Mouse (Mus musculus): ENCODE data around the gene Pemt. TPM values are rescaled to one million over a fixed set of nuclear protein-coding genes. Genes with fewer than 3 reads are reported as not detected.

The Pemt gene
- polyA plus RNA-seq, 1 experiment from 2014 or later: 16.3 TPM

- Histone ChIP-seq H3K9me3 (ENCODE audit: control insufficient read depth, low read length) (no peaks in the 10 kb centered on the region), H3K4me3 (ENCODE audit: control insufficient read depth in 1 of 2, insufficient read depth in 1 of 2, low read depth in 1 of 2, low read length in 2 of 2) (no peak overlapping the region), H3K27ac (replicated peaks in 1 of 2; ENCODE audit: control insufficient read depth in 1 of 2, insufficient read depth in 1 of 2, low read depth in 2 of 2, low read length in 2 of 2) (no peak overlapping the region), H3K9ac (ENCODE audit: low read length) (no peak overlapping the region), H3K4me2 (ENCODE audit: low read length) (no peak overlapping the region), H3K4me1 (ENCODE audit: control insufficient read depth in 2 of 2, insufficient read depth in 2 of 2, low read length in 2 of 2) (peaks cover 3 to 9% of the 10 kb centered on the region in 2 experiments; a peak in 2 of 4 replicates), H3K36me3 (ENCODE audit: control insufficient read depth, insufficient read depth, low read length) (no peaks in the 10 kb centered on the region), H3K27me3 (ENCODE audit: control insufficient read depth, insufficient read depth, low read length) (no peaks in the 10 kb centered on the region)
- WGBS: 9% methylated on average over 3 of the region's 3 CpGs
- ATAC-seq (ENCODE audit: insufficient number of reproducible peaks, insufficient read depth, low FRiP score, low read depth): no peak
Measured at GRCm38 (mm10) chr11:59941391-59941790, 104.9 kb downstream of the Pemt start.

- Histone ChIP-seq H3K27me3 (ENCODE audit: control insufficient read depth, insufficient read depth, low read length) (no peaks in the 10 kb centered on the region), H3K36me3 (ENCODE audit: control insufficient read depth, insufficient read depth, low read length) (no peaks in the 10 kb centered on the region), H3K4me3 (ENCODE audit: control insufficient read depth in 1 of 2, insufficient read depth in 1 of 2, low read depth in 1 of 2, low read length in 2 of 2) (no peak overlapping the region), H3K4me1 (ENCODE audit: control insufficient read depth in 2 of 2, insufficient read depth in 2 of 2, low read length in 2 of 2) (peaks cover 3 to 9% of the 10 kb centered on the region in 2 experiments; a peak in 2 of 4 replicates), H3K9me3 (ENCODE audit: control insufficient read depth, low read length) (no peaks in the 10 kb centered on the region), H3K4me2 (ENCODE audit: low read length) (no peak overlapping the region), H3K27ac (replicated peaks in 1 of 2; ENCODE audit: control insufficient read depth in 1 of 2, insufficient read depth in 1 of 2, low read depth in 2 of 2, low read length in 2 of 2) (no peak overlapping the region), H3K9ac (ENCODE audit: low read length) (no peak overlapping the region)
- no peak for ATAC-seq (ENCODE audit: insufficient number of reproducible peaks, insufficient read depth, low FRiP score, low read depth)
- WGBS: 29% methylated on average over 3 of the region's 3 CpGs
Measured at GRCm38 (mm10) chr11:59940645-59941044, 105.6 kb downstream of the Pemt start.

DNA sequence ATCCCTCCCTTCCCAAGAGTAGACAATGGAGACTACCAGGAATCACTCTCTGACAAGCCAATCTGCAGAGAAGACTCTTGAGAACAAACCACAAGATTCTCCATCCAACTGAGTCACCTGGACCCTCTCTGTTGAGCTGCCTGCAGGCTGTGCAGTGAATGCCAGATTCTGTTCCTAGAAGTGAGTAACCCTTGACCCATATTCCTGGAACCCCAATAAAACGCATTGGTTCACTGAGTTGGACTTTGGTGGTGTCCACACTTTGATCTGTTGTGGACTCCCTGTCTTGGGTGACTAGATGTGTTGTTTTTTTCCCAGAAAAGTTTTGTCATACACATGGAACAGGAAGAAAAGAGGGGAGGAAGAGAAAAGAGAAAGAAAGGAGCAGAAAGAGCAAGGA, 106.5 kb downstream of the Pemt start:
- Histone ChIP-seq H3K36me3 (ENCODE audit: control insufficient read depth, insufficient read depth, low read length) (no peaks in the 10 kb centered on the region), H3K9ac (ENCODE audit: low read length) (no peak overlapping the region), H3K4me2 (ENCODE audit: low read length) (no peak overlapping the region), H3K4me1 (ENCODE audit: control insufficient read depth in 2 of 2, insufficient read depth in 2 of 2, low read length in 2 of 2) (peaks cover 3 to 9% of the 10 kb centered on the region in 2 experiments; a peak in 2 of 4 replicates), H3K9me3 (ENCODE audit: control insufficient read depth, low read length) (no peaks in the 10 kb centered on the region), H3K27ac (replicated peaks in 1 of 2; ENCODE audit: control insufficient read depth in 1 of 2, insufficient read depth in 1 of 2, low read depth in 2 of 2, low read length in 2 of 2) (no peak overlapping the region), H3K27me3 (ENCODE audit: control insufficient read depth, insufficient read depth, low read length) (no peaks in the 10 kb centered on the region), H3K4me3 (ENCODE audit: control insufficient read depth in 1 of 2, insufficient read depth in 1 of 2, low read depth in 1 of 2, low read length in 2 of 2) (no peak overlapping the region)
- ATAC-seq (ENCODE audit: insufficient number of reproducible peaks, insufficient read depth, low FRiP score, low read depth): no peak
- 78% methylated on average over 1 of the region's 1 CpGs for WGBS

GRCm38 (mm10) chr11:59937615-59938014, 108.7 kb downstream of the Pemt start:
- no peak overlapping the region for H3K4me3 ChIP-seq (ENCODE audit: control insufficient read depth in 1 of 2, insufficient read depth in 1 of 2, low read depth in 1 of 2, low read length in 2 of 2)
- 42% methylated on average over 2 of the region's 2 CpGs for WGBS
- no peaks in the 10 kb centered on the region for H3K27me3 ChIP-seq (ENCODE audit: control insufficient read depth, insufficient read depth, low read length)
- no peak overlapping the region for H3K9ac ChIP-seq (ENCODE audit: low read length)
- H3K4me1 ChIP-seq (ENCODE audit: control insufficient read depth in 2 of 2, insufficient read depth in 2 of 2, low read length in 2 of 2): peaks cover 12 to 15% of the 10 kb centered on the region in 2 experiments; a peak in 3 of 4 replicates
- no peak overlapping the region for H3K4me2 ChIP-seq (ENCODE audit: low read length)
- no peak overlapping the region for H3K27ac ChIP-seq (replicated peaks in 1 of 2; ENCODE audit: control insufficient read depth in 1 of 2, insufficient read depth in 1 of 2, low read depth in 2 of 2, low read length in 2 of 2)
- H3K36me3 ChIP-seq (ENCODE audit: control insufficient read depth, insufficient read depth, low read length): no peaks in the 10 kb centered on the region
- ATAC-seq (ENCODE audit: insufficient number of reproducible peaks, insufficient read depth, low FRiP score, low read depth): no peak
- H3K9me3 ChIP-seq (ENCODE audit: control insufficient read depth, low read length): no peaks in the 10 kb centered on the region

DNA sequence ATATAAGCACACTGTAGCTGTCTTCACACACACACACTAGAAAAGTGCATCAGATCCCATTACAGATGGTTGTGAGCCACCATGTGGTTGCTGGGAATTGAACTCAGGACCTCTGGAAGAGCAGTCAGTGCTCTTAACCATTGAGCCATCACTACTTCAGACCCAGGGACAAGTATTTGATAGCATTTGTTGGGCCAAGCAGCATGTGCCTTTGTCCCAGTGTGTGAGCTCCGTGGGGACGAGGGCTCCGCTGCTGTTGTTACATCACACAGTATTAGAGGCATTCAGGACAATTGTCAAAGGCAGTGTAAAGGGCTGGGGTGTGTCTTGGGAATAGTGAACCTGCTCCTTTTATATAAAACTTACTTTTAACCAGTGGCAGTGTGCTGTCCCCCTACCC, 109.3 kb downstream of the Pemt start:
- Histone ChIP-seq H3K9me3 (ENCODE audit: control insufficient read depth, low read length) (no peaks in the 10 kb centered on the region), H3K4me2 (ENCODE audit: low read length) (no peak overlapping the region), H3K4me3 (ENCODE audit: control insufficient read depth in 1 of 2, insufficient read depth in 1 of 2, low read depth in 1 of 2, low read length in 2 of 2) (no peak overlapping the region), H3K27ac (replicated peaks in 1 of 2; ENCODE audit: control insufficient read depth in 1 of 2, insufficient read depth in 1 of 2, low read depth in 2 of 2, low read length in 2 of 2) (no peak overlapping the region), H3K9ac (ENCODE audit: low read length) (no peak overlapping the region), H3K4me1 (ENCODE audit: control insufficient read depth in 2 of 2, insufficient read depth in 2 of 2, low read length in 2 of 2) (peaks cover 11 to 12% of the 10 kb centered on the region in 2 experiments; a peak in 3 of 4 replicates), H3K36me3 (ENCODE audit: control insufficient read depth, insufficient read depth, low read length) (no peaks in the 10 kb centered on the region), H3K27me3 (ENCODE audit: control insufficient read depth, insufficient read depth, low read length) (no peaks in the 10 kb centered on the region)
- ATAC-seq (ENCODE audit: insufficient number of reproducible peaks, insufficient read depth, low FRiP score, low read depth): no peak
- WGBS: 77% methylated on average over 3 of the region's 3 CpGs

DNA sequence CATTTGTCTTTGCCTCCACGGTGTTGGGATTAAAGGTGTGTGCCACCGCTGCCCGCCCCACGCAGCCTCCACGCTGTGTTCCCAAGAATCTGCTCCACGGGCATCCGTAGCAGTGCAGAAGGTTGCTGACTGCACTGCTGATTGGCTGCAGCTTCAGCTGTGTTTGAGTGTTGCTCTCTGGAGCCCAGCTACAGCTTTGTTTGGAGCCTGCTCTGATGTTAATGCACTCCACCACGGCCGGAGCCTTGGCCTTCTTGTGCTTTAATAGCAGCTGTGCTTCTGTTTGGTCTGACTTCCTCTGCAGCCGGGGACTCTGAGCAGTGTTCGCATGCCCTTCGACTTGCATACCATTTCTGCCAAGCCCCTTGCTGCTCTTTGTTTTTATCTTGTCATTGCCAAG, 112.3 kb downstream of the Pemt start:
- Histone ChIP-seq H3K9me3 (ENCODE audit: control insufficient read depth, low read length) (no peaks in the 10 kb centered on the region), H3K4me2 (ENCODE audit: low read length) (no peak overlapping the region), H3K27me3 (ENCODE audit: control insufficient read depth, insufficient read depth, low read length) (no peaks in the 10 kb centered on the region), H3K36me3 (ENCODE audit: control insufficient read depth, insufficient read depth, low read length) (no peaks in the 10 kb centered on the region), H3K9ac (ENCODE audit: low read length) (no peak overlapping the region; the same call in 1 of the 2 replicates), H3K4me1 (ENCODE audit: control insufficient read depth in 2 of 2, insufficient read depth in 2 of 2, low read length in 2 of 2) (peaks cover 8 to 11% of the 10 kb centered on the region in 2 experiments; a peak in 3 of 4 replicates), H3K4me3 (ENCODE audit: control insufficient read depth in 1 of 2, insufficient read depth in 1 of 2, low read depth in 1 of 2, low read length in 2 of 2) (no peak overlapping the region), H3K27ac (replicated peaks in 1 of 2; ENCODE audit: control insufficient read depth in 1 of 2, insufficient read depth in 1 of 2, low read depth in 2 of 2, low read length in 2 of 2) (no peak overlapping the region)
- ATAC-seq (ENCODE audit: insufficient number of reproducible peaks, insufficient read depth, low FRiP score, low read depth): no peak
- WGBS: 32% methylated on average over 12 of the region's 12 CpGs

DNA sequence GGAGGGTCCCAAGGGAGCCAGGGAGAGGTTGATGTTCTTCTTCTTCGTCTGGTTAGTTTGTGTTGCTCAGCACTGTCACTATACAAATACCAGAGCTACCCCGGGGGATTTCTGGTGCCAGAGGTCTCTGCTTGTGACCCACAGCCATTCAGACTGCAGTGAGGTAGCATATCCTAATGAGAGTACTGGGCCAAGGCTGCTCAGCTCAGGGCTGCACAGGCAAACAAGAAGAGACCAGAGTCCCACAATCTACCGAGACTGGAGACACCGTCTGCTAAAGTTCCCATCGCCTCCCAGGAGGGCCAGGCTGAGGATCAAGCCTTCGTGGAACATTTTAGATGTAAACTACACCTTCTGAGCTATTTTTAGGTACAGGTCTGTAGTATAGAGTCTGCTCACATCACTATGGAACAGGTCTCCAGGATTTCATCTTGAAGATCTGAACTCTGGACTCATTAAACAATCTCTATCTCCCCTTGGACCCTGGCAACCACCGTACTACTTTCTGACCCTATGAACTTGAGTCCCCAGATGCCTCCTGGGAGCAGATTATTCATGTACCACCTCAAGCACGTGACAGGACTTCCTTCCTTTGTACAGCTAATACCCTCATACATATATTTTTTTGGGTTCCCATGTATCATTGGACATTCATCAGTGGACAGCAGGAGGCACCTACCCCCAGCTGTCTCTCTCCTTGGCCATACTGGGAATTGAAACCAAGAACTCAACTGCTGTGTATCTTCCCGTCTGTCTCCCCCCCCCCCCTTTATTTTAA, 113.5 kb downstream of the Pemt start:
- Histone ChIP-seq H3K4me1 (ENCODE audit: control insufficient read depth in 2 of 2, insufficient read depth in 2 of 2, low read length in 2 of 2) (peaks cover 8 to 10% of the 10 kb centered on the region in 2 experiments; a peak in 3 of 4 replicates), H3K4me3 (ENCODE audit: control insufficient read depth in 1 of 2, insufficient read depth in 1 of 2, low read depth in 1 of 2, low read length in 2 of 2) (no peak overlapping the region), H3K27me3 (ENCODE audit: control insufficient read depth, insufficient read depth, low read length) (no peaks in the 10 kb centered on the region), H3K36me3 (ENCODE audit: control insufficient read depth, insufficient read depth, low read length) (no peaks in the 10 kb centered on the region), H3K27ac (replicated peaks in 1 of 2; ENCODE audit: control insufficient read depth in 1 of 2, insufficient read depth in 1 of 2, low read depth in 2 of 2, low read length in 2 of 2) (no peak overlapping the region), H3K4me2 (ENCODE audit: low read length) (no peak overlapping the region), H3K9ac (ENCODE audit: low read length) (no peak overlapping the region), H3K9me3 (ENCODE audit: control insufficient read depth, low read length) (no peaks in the 10 kb centered on the region)
- no peak for ATAC-seq (ENCODE audit: insufficient number of reproducible peaks, insufficient read depth, low FRiP score, low read depth)
- 60% methylated on average over 9 of the region's 9 CpGs for WGBS

Data from heart, embryonic 14.5 days (tissue).